Mouse (Mus musculus) spleen, postnatal 10 days (tissue): ENCODE measurements around the gene Gm4353.
A peak's percentile ranks its signal among the peaks of the same experiment; 100 is the strongest.
"Not testable (repeated sequence)": the region's sequence is repeated elsewhere in the genome, so short reads cannot be mapped to it uniquely, and the experiment has no call there.

Experiments
- DNase-seq, 2 experiments: peaks; one replicate each; pipeline ENCODE4 v3.0.0; 2021 to 2022; ENCODE audit warnings: low spot score in 2 of 2

Gene Gm4353

DNA sequence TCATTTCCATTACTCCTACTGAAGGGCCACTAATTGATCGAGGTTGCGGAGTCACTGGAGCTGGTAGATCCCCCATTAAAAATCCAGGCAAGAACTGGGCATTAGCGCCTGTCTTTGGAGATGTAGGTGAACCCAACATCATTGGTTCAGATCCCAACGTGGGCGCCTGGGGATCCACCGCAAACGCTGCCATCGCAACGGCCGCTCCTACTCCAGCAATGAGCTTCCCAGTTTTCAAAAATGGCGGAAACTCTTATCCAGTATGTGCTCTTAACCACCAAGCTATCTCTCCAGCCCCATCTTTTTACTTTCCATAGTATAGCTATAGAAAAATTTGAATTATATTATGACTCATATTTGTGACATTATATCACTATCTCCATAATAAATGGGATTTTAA lies at the start of gene Gm4353:
Gene Gm4353 (minus strand): TSS at position 270 of the 400 bp plus-strand sequence.
- not testable (repeated sequence) for DNase-seq

DNA sequence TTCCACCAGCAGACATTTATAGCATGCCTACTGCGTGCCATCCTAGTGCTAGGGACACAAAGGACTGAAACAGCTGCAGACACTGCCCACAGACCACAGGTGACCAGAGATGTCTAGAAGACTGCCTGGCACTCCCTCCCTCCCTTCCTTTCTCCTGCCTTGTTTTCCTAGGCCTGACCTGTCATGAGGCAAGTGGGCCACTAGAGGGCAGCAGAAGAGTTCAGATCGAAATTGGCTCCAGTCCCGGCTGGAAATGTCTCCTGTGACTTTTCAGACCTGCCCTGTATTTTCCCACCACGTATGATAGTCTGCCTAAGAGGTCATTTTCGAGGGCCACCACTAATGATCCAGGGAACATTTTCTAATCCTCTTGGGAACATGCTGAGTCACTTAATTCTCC lies 47.6 kb upstream of the Gm4353 start:
- DNase-seq, result peak; percentile 51 to 77

DNA sequence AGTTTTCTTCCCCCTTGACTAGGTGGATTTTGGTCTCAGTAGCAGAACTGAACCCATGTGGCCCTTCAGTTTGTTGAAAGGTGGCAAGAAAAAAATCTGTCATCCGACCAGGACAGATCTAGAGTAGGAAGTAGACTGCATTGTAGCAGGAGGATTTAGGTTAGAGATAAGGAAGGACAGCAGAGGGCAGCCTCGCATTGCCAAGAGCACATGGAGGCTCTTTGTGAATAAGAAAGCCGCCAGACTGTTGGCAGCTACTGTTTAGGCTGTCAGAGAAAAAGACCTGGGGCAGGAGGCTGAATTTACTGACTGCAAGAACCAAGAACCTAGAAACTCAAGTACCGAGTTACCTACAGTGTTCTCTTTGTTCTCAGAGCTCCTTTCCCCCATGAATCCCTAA lies 47.0 kb upstream of the Gm4353 start:
- no peak for DNase-seq

- no peak for DNase-seq
These were observed 44.9 kb upstream of the Gm4353 start for GRCm38 (mm10) chr7:116129374-116129773.

GRCm38 (mm10) chr7:116128286-116128685 lies 43.9 kb upstream of the Gm4353 start:
- no peak for DNase-seq

- no peak for DNase-seq
These were observed 42.6 kb upstream of the Gm4353 start for GRCm38 (mm10) chr7:116127052-116127451.

GRCm38 (mm10) chr7:116125671-116126070 lies 41.2 kb upstream of the Gm4353 start:
- DNase-seq, result no peak

DNA sequence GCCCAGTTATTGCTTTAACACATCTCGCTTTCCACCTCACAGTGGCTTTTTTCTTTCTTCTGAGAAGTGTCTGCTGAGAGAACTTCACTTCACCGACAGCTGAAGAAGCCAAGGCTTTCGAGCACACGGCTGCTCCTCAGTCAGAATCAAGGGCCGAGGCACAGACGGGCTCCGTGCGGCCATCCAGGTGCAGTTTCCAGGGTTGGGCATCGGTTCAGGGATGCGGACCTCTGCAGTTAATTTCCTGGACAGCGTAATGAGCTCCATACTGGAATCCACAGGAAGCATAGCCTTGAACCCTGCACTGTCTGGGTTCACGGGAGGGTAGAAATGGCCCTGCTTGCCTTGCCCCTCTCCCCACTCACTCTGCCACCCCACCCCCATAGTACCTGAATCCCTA lies 39.6 kb upstream of the Gm4353 start:
- no peak for DNase-seq

DNA sequence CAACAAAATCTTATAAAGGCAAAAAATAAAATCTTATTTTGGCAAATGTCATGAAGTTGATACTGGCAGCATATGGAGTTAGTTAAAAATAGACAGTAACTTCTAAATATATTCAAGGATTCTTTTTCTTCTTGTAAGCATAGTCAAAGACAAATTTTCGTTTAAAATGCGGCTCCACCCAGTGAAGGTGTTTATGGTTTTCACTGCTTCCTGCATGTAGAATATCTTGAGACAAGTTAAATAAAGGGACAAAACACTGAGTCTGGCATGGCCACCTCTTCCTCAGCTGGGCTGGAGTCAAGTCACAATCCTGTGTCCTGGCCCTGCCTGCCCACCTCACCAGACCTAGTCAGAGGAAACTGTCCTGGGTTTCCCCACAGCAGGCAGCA lies 39.2 kb upstream of the Gm4353 start:
- DNase-seq, result no peak

DNA sequence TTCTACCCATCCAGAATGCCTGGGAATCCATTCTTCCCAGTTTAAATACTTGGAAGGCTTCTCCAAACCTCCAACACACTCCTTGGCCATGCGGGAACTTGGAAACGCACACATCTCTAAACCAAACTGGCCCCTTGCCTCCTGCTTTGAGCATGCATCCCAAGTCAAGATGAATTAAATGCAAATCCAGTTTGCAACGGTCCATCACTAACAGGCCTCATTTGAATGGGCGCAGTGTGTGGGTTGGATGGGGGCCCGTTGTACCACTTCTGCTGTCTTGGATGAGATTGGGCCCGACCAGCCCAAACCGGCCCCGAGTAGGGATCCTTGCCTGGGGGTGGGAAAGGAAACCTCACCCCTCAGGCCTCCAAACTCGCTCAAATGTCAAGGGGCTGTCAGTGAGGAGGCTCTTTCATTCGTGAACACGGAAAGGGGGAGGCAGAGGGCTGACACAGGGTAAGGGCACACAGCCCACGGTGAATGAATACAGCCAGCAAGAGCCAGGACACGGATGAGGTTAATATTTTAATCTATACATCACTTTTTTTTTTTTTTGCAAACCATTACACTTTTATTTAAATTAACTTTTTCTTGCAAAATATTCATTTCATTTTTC lies 38.7 kb upstream of the Gm4353 start:
- no peak for DNase-seq

- no peak for DNase-seq
These were observed 36.8 kb upstream of the Gm4353 start for GRCm38 (mm10) chr7:116121202-116121601.

GRCm38 (mm10) chr7:116120737-116121136 lies 36.3 kb upstream of the Gm4353 start:
- DNase-seq, result no peak

- no peak for DNase-seq
These were observed 34.9 kb upstream of the Gm4353 start for GRCm38 (mm10) chr7:116119306-116119857.

DNA sequence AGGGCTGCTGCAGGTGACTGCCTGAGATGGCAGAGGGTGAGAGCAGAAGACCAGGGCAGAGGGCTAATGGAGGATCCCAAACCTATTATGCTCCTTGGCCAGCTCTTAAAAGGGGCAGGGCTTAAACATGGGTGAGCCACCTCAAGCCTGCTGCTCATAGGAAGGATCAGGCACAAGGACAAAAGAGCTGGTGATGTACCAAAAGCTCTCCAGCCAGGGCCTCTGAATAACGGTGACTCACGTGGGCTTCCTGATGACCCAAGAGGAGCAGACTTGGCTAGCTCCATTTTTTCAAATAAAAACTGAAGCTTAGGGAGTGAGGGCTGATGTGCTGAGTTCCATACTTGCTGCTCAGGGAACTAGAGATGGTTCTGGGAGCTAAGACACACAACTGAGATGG lies 31.6 kb upstream of the Gm4353 start:
- no peak for DNase-seq

- DNase-seq, result peak in 1 of 2 experiments; percentile 7
These were observed 30.9 kb upstream of the Gm4353 start for GRCm38 (mm10) chr7:116115216-116115930.

- DNase-seq, result peak in 1 of 2 experiments; percentile 5
These were observed 27.1 kb upstream of the Gm4353 start for GRCm38 (mm10) chr7:116111546-116111945.

DNA sequence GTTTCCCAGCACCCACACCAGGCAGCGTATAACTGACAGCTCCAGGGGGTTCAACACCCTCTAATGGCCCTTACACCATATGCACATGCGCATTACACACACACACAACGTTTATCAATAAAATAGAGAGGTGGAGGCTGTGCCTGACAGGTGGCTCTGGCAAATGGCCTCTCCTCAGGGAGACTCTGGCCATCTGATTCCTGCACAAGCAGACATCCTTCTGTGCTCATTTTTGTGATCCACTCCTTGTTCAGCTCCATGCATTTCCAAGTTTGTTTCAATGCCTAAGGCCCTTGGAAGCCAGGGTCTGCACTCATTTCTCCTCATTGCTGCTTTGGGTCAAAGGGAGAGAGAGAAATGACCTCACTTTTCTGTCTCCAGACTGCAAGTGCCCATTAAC lies 26.2 kb upstream of the Gm4353 start:
- DNase-seq, result peak in 1 of 2 experiments; percentile 1

DNA sequence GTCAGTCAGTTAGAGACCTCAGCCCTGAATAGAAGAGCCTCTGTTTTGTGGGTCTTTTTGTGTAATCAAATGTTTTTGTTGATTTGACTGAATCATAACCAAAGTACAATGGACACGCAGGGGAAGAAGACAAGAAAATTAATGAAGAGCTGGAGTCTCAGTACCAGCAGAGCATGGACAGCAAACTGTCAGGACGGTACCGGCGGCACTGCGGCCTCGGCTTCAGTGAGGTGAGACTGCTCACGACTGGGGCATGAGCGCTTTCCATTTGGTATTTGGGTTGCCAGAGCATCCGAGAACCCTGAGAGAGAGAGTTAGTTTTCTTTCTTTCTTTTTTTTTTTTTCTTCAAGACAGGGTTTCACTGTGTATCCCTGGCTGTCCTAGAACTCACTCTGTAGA lies 18.7 kb upstream of the Gm4353 start:
- DNase-seq, result no peak

DNA sequence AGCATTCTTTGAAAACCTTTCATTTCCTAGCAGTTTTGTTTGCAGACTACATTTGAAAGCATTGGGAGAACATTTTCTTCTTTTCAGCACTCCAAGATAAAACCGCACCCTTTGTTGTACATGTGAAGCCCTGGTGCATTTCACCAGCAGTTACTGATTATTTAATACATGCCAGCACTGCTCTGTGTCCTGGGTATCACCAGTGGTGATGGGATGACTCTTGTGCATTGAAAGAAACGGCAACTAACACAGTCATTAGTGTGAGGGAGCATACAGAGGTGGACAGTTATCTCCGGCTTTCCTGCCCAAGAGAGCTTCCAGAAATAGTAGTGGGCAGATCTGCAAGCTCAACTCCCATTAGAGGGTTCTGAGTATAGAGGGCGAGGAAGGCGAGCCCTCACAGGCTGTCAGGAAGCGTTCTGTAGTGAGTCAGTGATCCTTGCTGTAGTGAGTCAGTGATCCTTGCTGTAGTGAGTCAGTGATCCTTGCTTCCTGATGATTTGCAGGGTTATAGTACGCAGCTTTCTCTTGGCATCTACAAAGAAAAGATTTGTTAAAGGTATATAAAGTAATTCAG lies 15.6 kb upstream of the Gm4353 start:
- DNase-seq, result no peak

- DNase-seq, result no peak
These were observed 9.0 kb upstream of the Gm4353 start for GRCm38 (mm10) chr7:116093466-116093850.

- peak; percentile 85 to 94 for DNase-seq
These were observed 8.5 kb upstream of the Gm4353 start for GRCm38 (mm10) chr7:116092710-116093465.

DNA sequence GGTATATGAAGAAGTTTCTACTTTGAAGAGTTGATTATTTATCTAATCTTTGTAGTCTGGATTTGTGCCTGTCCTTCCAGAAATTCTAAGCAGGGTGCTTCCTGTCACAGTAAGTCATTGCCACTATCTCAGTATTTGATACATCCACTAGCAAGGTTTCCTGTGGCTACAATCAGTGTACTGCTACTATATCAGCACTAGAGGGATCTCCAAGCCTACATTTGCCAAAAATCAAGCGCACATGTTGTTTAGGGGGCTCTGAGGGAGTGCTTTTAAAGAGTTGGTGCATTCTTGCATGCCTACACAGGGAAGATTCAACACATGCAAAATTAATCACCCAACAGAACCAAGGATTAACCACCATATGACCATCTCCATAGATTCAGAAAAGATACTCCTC lies 23.7 kb downstream of the Gm4353 start:
- DNase-seq, result no peak
